Mouse (Mus musculus): ENCODE data around the gene Wbp1. TPM values are rescaled to one million over a fixed set of nuclear protein-coding genes. Genes with fewer than 3 reads are reported as not detected.

The Wbp1 gene
- polyA plus RNA-seq, 1 experiment from 2014 or later: 87.9 TPM

GRCm38 (mm10) chr6:83135571-83136161, 14.3 kb upstream of the Wbp1 start:
- Histone ChIP-seq H3K9me3 (replicated peaks; ENCODE audit: control insufficient read depth, low read length) (no peaks in the 10 kb centered on the region), H3K4me2 (ENCODE audit: low read depth, low read length) (peak overlapping the region; percentile 66), H3K27ac (ENCODE audit: low read length) (peak overlapping the region; percentile 99), H3K9ac (ENCODE audit: low read length) (peak overlapping the region; percentile 85), H3K27me3 (ENCODE audit: control insufficient read depth, insufficient read depth, low read length) (no peaks in the 10 kb centered on the region), H3K36me3 (ENCODE audit: control insufficient read depth, insufficient read depth, low read length) (no peaks in the 10 kb centered on the region), H3K4me1 (ENCODE audit: control insufficient read depth, insufficient read depth, low read length) (peaks cover 35% of the 10 kb centered on the region), H3K4me3 (replicated peaks; ENCODE audit: low read length) (peak overlapping the region; percentile 54)
- ATAC-seq (ENCODE audit: insufficient read depth, low FRiP score): peak; percentile 4; the same call in 1 of the 2 replicates
- 4% methylated on average over 37 of the region's 37 CpGs for WGBS

- H3K4me1 ChIP-seq (ENCODE audit: control insufficient read depth, insufficient read depth, low read length): peaks cover 35% of the 10 kb centered on the region
- WGBS: 64% methylated on average over 7 of the region's 7 CpGs
- no peak for ATAC-seq (ENCODE audit: insufficient read depth, low FRiP score)
These were observed 13.7 kb upstream of the Wbp1 start, which contains the start of gene Rtkn for GRCm38 (mm10) chr6:83134951-83135513. Gene Rtkn (plus strand): TSS chr6:83135463.

DNA sequence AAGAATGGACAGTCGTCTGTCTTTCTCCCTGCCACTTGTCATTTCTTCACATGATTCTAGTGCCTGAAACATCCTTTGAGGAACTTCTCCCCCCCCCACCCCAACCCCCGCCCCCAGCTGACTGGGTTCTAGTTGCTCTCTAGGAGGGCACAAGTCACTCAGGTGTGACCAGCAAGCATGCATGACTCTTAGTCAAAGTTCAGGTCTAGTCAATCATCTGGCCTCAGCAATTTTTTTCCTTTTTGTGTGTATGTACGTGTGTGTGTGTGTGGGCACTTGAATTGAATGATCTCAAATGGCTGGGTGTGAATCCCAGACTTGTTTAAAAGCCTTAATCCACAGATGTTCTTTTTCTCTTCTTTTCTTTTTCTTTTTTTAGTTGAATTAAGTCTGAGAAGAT, 12.9 kb upstream of the Wbp1 start:
- Histone ChIP-seq H3K9me3 (replicated peaks; ENCODE audit: control insufficient read depth, low read length) (no peaks in the 10 kb centered on the region), H3K4me1 (ENCODE audit: control insufficient read depth, insufficient read depth, low read length) (peaks cover 35% of the 10 kb centered on the region), H3K27me3 (ENCODE audit: control insufficient read depth, insufficient read depth, low read length) (no peaks in the 10 kb centered on the region), H3K4me3 (replicated peaks; ENCODE audit: low read length) (no peak overlapping the region), H3K9ac (ENCODE audit: low read length) (no peak overlapping the region), H3K4me2 (ENCODE audit: low read depth, low read length) (no peak overlapping the region), H3K27ac (ENCODE audit: low read length) (0 out of 2 replicates have a peak overlapping the region, but pooled peaks have one; percentile 99), H3K36me3 (ENCODE audit: control insufficient read depth, insufficient read depth, low read length) (no peaks in the 10 kb centered on the region)
- 60% methylated on average over 3 of the region's 3 CpGs for WGBS
- no peak for ATAC-seq (ENCODE audit: insufficient read depth, low FRiP score)

More at GRCm38 (mm10) chr6:83134951-83135513, 13.7 kb upstream of the Wbp1 start, which contains the start of gene Rtkn:
- Histone ChIP-seq H3K27me3 (ENCODE audit: control insufficient read depth, insufficient read depth, low read length) (no peaks in the 10 kb centered on the region), H3K4me2 (ENCODE audit: low read depth, low read length) (peak within 1 kb of the TSS; percentile 66), H3K27ac (ENCODE audit: low read length) (peak within 1 kb of the TSS; percentile 99), H3K9me3 (replicated peaks; ENCODE audit: control insufficient read depth, low read length) (no peaks in the 10 kb centered on the region), H3K36me3 (ENCODE audit: control insufficient read depth, insufficient read depth, low read length) (no peaks in the 10 kb centered on the region), H3K4me3 (replicated peaks; ENCODE audit: low read length) (peak within 1 kb of the TSS; percentile 54), H3K9ac (ENCODE audit: low read length) (peak within 1 kb of the TSS; percentile 85)

DNA sequence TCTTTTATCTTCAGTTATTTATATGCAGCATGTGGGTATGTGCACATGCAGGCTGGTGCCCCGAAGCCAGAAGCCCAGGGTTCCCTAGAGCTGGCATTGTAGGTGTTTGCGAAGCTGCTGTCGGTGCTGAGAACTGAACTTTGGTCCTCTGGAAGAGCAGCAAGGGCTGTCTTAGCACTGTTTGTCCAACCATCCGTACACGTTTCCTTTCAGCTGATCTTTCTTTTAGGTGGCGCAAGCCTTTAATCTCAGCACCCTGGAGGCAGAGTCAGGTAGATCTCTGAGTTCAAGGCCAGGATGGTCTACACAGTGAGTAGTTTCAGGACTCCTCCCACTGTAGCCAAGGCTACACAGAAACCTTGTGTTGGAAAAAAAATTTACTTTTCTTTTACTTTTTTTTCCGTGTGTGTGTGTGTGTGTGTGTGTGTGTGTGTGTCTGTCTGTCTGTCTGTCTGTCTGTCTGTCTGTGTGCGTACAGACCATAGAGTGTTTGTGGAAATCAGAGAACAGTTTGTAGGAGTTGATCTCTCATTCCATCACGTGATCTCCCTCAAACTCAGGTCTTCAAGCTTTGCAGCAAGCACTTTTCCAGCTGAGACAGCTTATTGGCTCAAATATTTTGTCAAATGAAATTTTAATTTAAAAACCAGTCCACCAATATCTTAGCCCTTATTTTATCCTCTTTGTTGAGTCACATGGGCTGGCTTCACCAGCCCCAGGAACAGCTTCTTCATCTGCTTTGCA, 11.0 kb upstream of the Wbp1 start:
- H3K9ac ChIP-seq (ENCODE audit: low read length): no peak overlapping the region
- no peaks in the 10 kb centered on the region for H3K36me3 ChIP-seq (ENCODE audit: control insufficient read depth, insufficient read depth, low read length)
- peak overlapping the region; percentile 6; the same call in 1 of the 2 replicates for H3K4me2 ChIP-seq (ENCODE audit: low read depth, low read length)
- H3K27ac ChIP-seq (ENCODE audit: low read length): peak overlapping the region; percentile 82
- H3K9me3 ChIP-seq (replicated peaks; ENCODE audit: control insufficient read depth, low read length): no peaks in the 10 kb centered on the region
- WGBS: 68% methylated on average over 9 of the region's 9 CpGs
- no peaks in the 10 kb centered on the region for H3K27me3 ChIP-seq (ENCODE audit: control insufficient read depth, insufficient read depth, low read length)
- no peak overlapping the region for H3K4me3 ChIP-seq (replicated peaks; ENCODE audit: low read length)
- no peak for ATAC-seq (ENCODE audit: insufficient read depth, low FRiP score)
- H3K4me1 ChIP-seq (ENCODE audit: control insufficient read depth, insufficient read depth, low read length): peaks cover 20% of the 10 kb centered on the region

- no peaks in the 10 kb centered on the region for H3K27me3 ChIP-seq (ENCODE audit: control insufficient read depth, insufficient read depth, low read length)
- H3K4me3 ChIP-seq (replicated peaks; ENCODE audit: low read length): no peak overlapping the region
- H3K27ac ChIP-seq (ENCODE audit: low read length): peak overlapping the region; percentile 82
- no peaks in the 10 kb centered on the region for H3K36me3 ChIP-seq (ENCODE audit: control insufficient read depth, insufficient read depth, low read length)
- peak overlapping the region; percentile 25 for H3K4me2 ChIP-seq (ENCODE audit: low read depth, low read length)
- peaks cover 20% of the 10 kb centered on the region for H3K4me1 ChIP-seq (ENCODE audit: control insufficient read depth, insufficient read depth, low read length)
- peak; percentile 59; the same call in 1 of the 2 replicates for ATAC-seq (ENCODE audit: insufficient read depth, low FRiP score)
- H3K9ac ChIP-seq (ENCODE audit: low read length): peak overlapping the region; percentile 34; the same call in 1 of the 2 replicates
- H3K9me3 ChIP-seq (replicated peaks; ENCODE audit: control insufficient read depth, low read length): no peaks in the 10 kb centered on the region
- 38% methylated on average over 6 of the region's 6 CpGs for WGBS
These were observed 10.2 kb upstream of the Wbp1 start for GRCm38 (mm10) chr6:83131469-83132034.

DNA sequence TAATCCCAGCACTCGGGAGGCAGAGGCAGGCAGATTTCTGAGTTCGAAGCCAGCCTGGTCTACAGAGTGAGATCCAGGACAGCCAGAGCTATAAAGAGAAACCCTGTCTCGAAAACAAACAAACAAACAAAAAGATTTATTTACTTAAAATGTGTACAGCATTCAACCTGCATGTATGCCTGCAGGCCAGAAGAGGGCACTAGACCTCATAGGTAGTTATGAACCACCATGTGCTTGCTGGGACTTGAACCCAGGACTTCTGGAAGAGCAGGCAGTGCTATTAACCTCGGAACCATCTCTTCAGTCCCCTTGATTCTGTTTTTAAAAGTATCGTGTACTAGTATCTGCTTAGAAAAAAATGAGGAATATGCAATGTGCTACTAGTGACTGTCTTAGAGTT, 6.1 kb upstream of the Wbp1 start:
- Histone ChIP-seq H3K27ac (ENCODE audit: low read length) (no peak overlapping the region), H3K4me3 (replicated peaks; ENCODE audit: low read length) (no peak overlapping the region), H3K4me2 (ENCODE audit: low read depth, low read length) (no peak overlapping the region), H3K36me3 (ENCODE audit: control insufficient read depth, insufficient read depth, low read length) (no peaks in the 10 kb centered on the region), H3K27me3 (ENCODE audit: control insufficient read depth, insufficient read depth, low read length) (no peaks in the 10 kb centered on the region), H3K4me1 (ENCODE audit: control insufficient read depth, insufficient read depth, low read length) (peaks cover 30% of the 10 kb centered on the region), H3K9me3 (replicated peaks; ENCODE audit: control insufficient read depth, low read length) (no peaks in the 10 kb centered on the region), H3K9ac (ENCODE audit: low read length) (no peak overlapping the region)
- ATAC-seq (ENCODE audit: insufficient read depth, low FRiP score): no peak
- 94% methylated on average over 5 of the region's 5 CpGs for WGBS

DNA sequence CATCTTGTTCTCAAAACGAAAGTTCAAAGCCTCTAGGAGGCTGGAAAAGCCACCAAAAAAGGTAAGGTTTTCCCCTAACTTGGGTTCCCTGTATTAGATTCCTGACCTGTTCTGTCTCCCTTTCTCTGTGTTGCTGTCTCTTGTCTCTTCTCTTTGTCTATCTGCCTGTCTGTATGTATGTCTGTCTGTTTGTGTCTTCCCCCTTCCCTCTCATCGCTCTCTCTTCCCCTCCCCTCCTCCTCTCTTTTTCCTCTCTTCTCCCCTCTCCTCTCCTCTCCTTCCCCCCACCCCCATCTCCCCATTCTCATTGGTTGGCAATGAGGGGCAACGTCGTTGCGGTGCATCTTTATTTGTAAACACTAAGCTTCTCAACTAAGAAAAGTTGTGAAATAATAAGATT, 4.0 kb upstream of the Wbp1 start, which contains the start of gene Ino80b:
TSS of gene Ino80b (minus strand) at position 101 of the 400 bp plus-strand sequence.
- Histone ChIP-seq H3K4me1 (ENCODE audit: control insufficient read depth, insufficient read depth, low read length) (peaks cover 25% of the 10 kb centered on the region), H3K9ac (ENCODE audit: low read length) (peak within 1 kb of the TSS; percentile 87), H3K27ac (ENCODE audit: low read length) (peak within 1 kb of the TSS; percentile 62; the same call in 1 of the 2 replicates), H3K4me3 (replicated peaks; ENCODE audit: low read length) (peak within 1 kb of the TSS; percentile 80), H3K27me3 (ENCODE audit: control insufficient read depth, insufficient read depth, low read length) (no peaks in the 10 kb centered on the region), H3K36me3 (ENCODE audit: control insufficient read depth, insufficient read depth, low read length) (no peaks in the 10 kb centered on the region), H3K9me3 (replicated peaks; ENCODE audit: control insufficient read depth, low read length) (no peaks in the 10 kb centered on the region), H3K4me2 (ENCODE audit: low read depth, low read length) (peak within 1 kb of the TSS; percentile 85)
- no peak for ATAC-seq (ENCODE audit: insufficient read depth, low FRiP score)
- 20% methylated on average over 5 of the region's 5 CpGs for WGBS

- no peaks in the 10 kb centered on the region for H3K9me3 ChIP-seq (replicated peaks; ENCODE audit: control insufficient read depth, low read length)
- 0% methylated on average over 30 of the region's 30 CpGs for WGBS
- 0 out of 2 replicates have a peak, but pooled peaks have one; percentile 7 for ATAC-seq (ENCODE audit: insufficient read depth, low FRiP score)
- H3K27ac ChIP-seq (ENCODE audit: low read length): peak overlapping the region; percentile 62; the same call in 1 of the 2 replicates
- no peaks in the 10 kb centered on the region for H3K36me3 ChIP-seq (ENCODE audit: control insufficient read depth, insufficient read depth, low read length)
- H3K4me2 ChIP-seq (ENCODE audit: low read depth, low read length): peak overlapping the region; percentile 85
- no peaks in the 10 kb centered on the region for H3K27me3 ChIP-seq (ENCODE audit: control insufficient read depth, insufficient read depth, low read length)
- H3K9ac ChIP-seq (ENCODE audit: low read length): peak overlapping the region; percentile 87
- H3K4me1 ChIP-seq (ENCODE audit: control insufficient read depth, insufficient read depth, low read length): peaks cover 29% of the 10 kb centered on the region
- peak overlapping the region; percentile 80 for H3K4me3 ChIP-seq (replicated peaks; ENCODE audit: low read length)
These were observed 3.5 kb upstream of the Wbp1 start for GRCm38 (mm10) chr6:83124851-83125312.
